Mouse (Mus musculus) cerebellum, adult 2 months (tissue): ENCODE results near the gene Fbxl13.

ENCODE experiments used
- CTCF ChIP-seq: fragments of 200-500 bp; IDR thresholded peaks from 2 replicates; pipeline ENCODE4 v1.5.1; 2011; ENCODE audit warnings: low read depth, mild to moderate bottlenecking, control low read depth, low read length, moderate library complexity, borderline replicate concordance; ENCODE audit not compliant: insufficient read depth
- POLR2A ChIP-seq: fragments of 200-500 bp; IDR thresholded peaks from 2 replicates; pipeline ENCODE4 v1.6.1; 2011; ENCODE audit warnings: low read length, control low read depth, borderline replicate concordance; ENCODE audit not compliant: insufficient read depth

DNA sequence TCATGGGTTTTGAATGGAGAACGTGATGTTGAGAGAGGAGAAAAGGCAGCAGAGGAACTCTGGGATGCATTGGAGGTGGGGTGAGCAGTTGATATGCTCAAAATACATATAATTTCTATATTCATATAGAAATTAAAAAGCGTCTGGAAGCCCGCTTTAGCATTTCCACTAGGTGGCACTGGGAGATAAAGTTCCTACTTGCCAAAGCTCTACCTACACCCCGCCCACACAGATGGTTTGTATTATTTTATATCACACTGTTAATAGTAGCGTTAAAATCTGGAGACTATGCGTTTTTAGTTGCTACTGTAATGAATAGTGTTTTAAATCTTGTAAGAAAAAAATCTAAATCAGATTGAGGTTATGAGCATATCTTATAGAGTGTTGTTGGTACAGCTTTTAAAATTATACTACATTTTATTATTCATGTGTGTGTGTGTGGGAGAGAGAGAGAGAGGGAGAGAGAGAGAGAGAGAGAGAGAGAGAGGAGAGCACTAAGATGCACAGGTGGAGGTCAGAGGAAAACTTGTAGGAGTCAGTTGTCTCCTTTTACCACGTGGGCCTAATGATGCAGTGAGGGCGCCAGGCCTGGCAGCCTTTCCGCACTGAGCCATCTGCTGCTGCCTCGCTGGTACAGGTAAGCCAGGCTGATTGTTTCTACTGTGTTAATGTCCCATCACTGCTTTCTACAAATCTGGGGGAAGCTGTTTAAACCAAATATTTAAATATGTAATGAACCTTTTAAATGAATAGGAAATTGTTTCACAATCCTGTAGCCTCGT is 211.1 kb downstream of the Fbxl13 start:
- TF ChIP-seq POLR2A = no peak
- no peak for TF ChIP-seq CTCF
